Mouse (Mus musculus) midbrain, embryonic 13.5 days (tissue): ENCODE measurements around the gene Rhbdd3. TPM values are rescaled to one million over a fixed set of nuclear protein-coding genes. Genes with fewer than 3 reads are reported as not detected.

Source experiments
- ATAC-seq: fragments of 200-750 bp; cut with Nextera tagmentation; 2 replicates; pipeline ENCODE4 v1.8.0; 2017; ENCODE audit warnings: mild to moderate bottlenecking, moderate TSS enrichment, moderate library complexity
- H3K27ac ChIP-seq: fragments of 300-500 bp; sonication (generic); 2 replicates; pipeline ENCODE4 v1.5.1; 2015; ENCODE audit warnings: inconsistent platforms, mild to moderate bottlenecking, moderate library complexity
- H3K27me3 ChIP-seq: fragments of 300-500 bp; sonication (generic); 2 replicates; pipeline ENCODE4 v1.6.1; 2015; ENCODE audit warnings: mild to moderate bottlenecking, inconsistent platforms
- H3K36me3 ChIP-seq: fragments of 300-500 bp; sonication (generic); 2 replicates; pipeline ENCODE4 v1.6.1; 2015; ENCODE audit warnings: mild to moderate bottlenecking, inconsistent platforms
- H3K4me1 ChIP-seq: fragments of 300-500 bp; sonication (generic); replicated peaks from 2 replicates; pipeline ENCODE4 v1.6.1; 2015; ENCODE audit warnings: inconsistent platforms
- H3K4me2 ChIP-seq: fragments of 300-500 bp; sonication (generic); replicated peaks from 2 replicates; pipeline ENCODE4 v1.6.1; 2015; ENCODE audit warnings: moderate library complexity, mild to moderate bottlenecking, inconsistent platforms
- H3K4me3 ChIP-seq: fragments of 300-500 bp; sonication (generic); replicated peaks from 2 replicates; pipeline ENCODE4 v1.5.1; 2015; ENCODE audit warnings: mild to moderate bottlenecking, inconsistent platforms
- H3K9ac ChIP-seq: fragments of 300-500 bp; sonication (generic); replicated peaks from 2 replicates; pipeline ENCODE4 v1.6.1; 2015; ENCODE audit warnings: mild to moderate bottlenecking, inconsistent platforms
- H3K9me3 ChIP-seq: fragments of 300-500 bp; sonication (generic); 2 replicates; pipeline ENCODE4 v1.6.1; 2016; ENCODE audit warnings: mild to moderate bottlenecking, inconsistent platforms
- WGBS: fragments of 180-500 bp; shearing (Covaris S2); methylation state at CpG from one replicate; pipeline ENCODE4 v1.1.7; 2015; 5-methylcytosine and 5-hydroxymethylcytosine counted together
- polyA plus RNA-seq: library from polyadenylated mRNA; unstranded; fragments of >200 nt; fragmentation: Nextera tagmentation; extraction: Ambion mirVana; gene quantifications from 2 replicates; pipeline ENCODE4 v1.2.1, GENCODE M21; 2015

Rhbdd3 gene
- polyA plus RNA-seq, 1 experiment from 2014 or later: 32.8 TPM

GRCm38 (mm10) chr11:5059704-5060156, 39.0 kb upstream of the Rhbdd3 start:
- Histone ChIP-seq H3K9ac (no peak overlapping the region), H3K4me3 (no peak overlapping the region), H3K36me3 (no peaks in the 10 kb centered on the region; the same call in 1 of the 2 replicates), H3K4me1 (peaks cover 84% of the 10 kb centered on the region), H3K9me3 (no peaks in the 10 kb centered on the region), H3K27me3 (peaks cover 98% of the 10 kb centered on the region), H3K27ac (no peak overlapping the region), H3K4me2 (no peak overlapping the region)
- 8% methylated on average over 27 of the region's 27 CpGs for WGBS
- ATAC-seq: no peak

- Histone ChIP-seq H3K27me3 (peaks cover 91% of the 10 kb centered on the region), H3K36me3 (no peaks in the 10 kb centered on the region; the same call in 1 of the 2 replicates), H3K27ac (no peak overlapping the region), H3K9ac (peak overlapping the region; percentile 59), H3K4me3 (peak overlapping the region; percentile 36), H3K9me3 (no peaks in the 10 kb centered on the region), H3K4me1 (peaks cover 83% of the 10 kb centered on the region), H3K4me2 (peak overlapping the region; percentile 67)
- ATAC-seq: no peak
- WGBS: 51% methylated on average over 28 of the region's 28 CpGs
These were observed 37.8 kb upstream of the Rhbdd3 start for GRCm38 (mm10) chr11:5060756-5061412.

- 1% methylated on average over 62 of the region's 62 CpGs for WGBS
- H3K4me2 ChIP-seq: peak overlapping the region; percentile 67
- peaks cover 76% of the 10 kb centered on the region for H3K4me1 ChIP-seq
- peak; percentile 9 for ATAC-seq
- H3K27me3 ChIP-seq: peaks cover 84% of the 10 kb centered on the region
- peak overlapping the region; percentile 59 for H3K9ac ChIP-seq
- H3K4me3 ChIP-seq: peak overlapping the region; percentile 36
- no peaks in the 10 kb centered on the region for H3K9me3 ChIP-seq
- no peaks in the 10 kb centered on the region; the same call in 1 of the 2 replicates for H3K36me3 ChIP-seq
- H3K27ac ChIP-seq: no peak overlapping the region
These were observed 37.1 kb upstream of the Rhbdd3 start for GRCm38 (mm10) chr11:5061413-5062139.

GRCm38 (mm10) chr11:5062326-5062725, 36.4 kb upstream of the Rhbdd3 start:
- no peaks in the 10 kb centered on the region for H3K9me3 ChIP-seq
- peak overlapping the region; percentile 67 for H3K4me2 ChIP-seq
- no peak overlapping the region for H3K27ac ChIP-seq
- H3K9ac ChIP-seq: peak overlapping the region; percentile 59
- H3K27me3 ChIP-seq: peaks cover 76% of the 10 kb centered on the region
- 10% methylated on average over 13 of the region's 13 CpGs for WGBS
- no peaks in the 10 kb centered on the region; the same call in 1 of the 2 replicates for H3K36me3 ChIP-seq
- ATAC-seq: no peak
- H3K4me3 ChIP-seq: peak overlapping the region; percentile 36
- H3K4me1 ChIP-seq: peaks cover 69% of the 10 kb centered on the region

- H3K4me2 ChIP-seq: peak overlapping the region; percentile 86
- H3K4me1 ChIP-seq: peaks cover 62% of the 10 kb centered on the region
These were observed 35.7 kb upstream of the Rhbdd3 start for GRCm38 (mm10) chr11:5062860-5063505.

GRCm38 (mm10) chr11:5063561-5064281, 35.0 kb upstream of the Rhbdd3 start:
- Histone ChIP-seq H3K36me3 (peaks cover 10% of the 10 kb centered on the region), H3K9me3 (no peaks in the 10 kb centered on the region), H3K4me1 (peaks cover 57% of the 10 kb centered on the region), H3K27ac (no peak overlapping the region), H3K27me3 (peaks cover 62% of the 10 kb centered on the region), H3K4me3 (peak overlapping the region; percentile 69), H3K9ac (peak overlapping the region; percentile 80), H3K4me2 (peak overlapping the region; percentile 86)
- ATAC-seq: no peak
- WGBS: 57% methylated on average over 29 of the region's 31 CpGs

More at GRCm38 (mm10) chr11:5062860-5063505, 35.7 kb upstream of the Rhbdd3 start:
- H3K9me3 ChIP-seq: no peaks in the 10 kb centered on the region
- WGBS: 62% methylated on average over 13 of the region's 13 CpGs
- peaks cover 70% of the 10 kb centered on the region for H3K27me3 ChIP-seq
- no peak overlapping the region for H3K9ac ChIP-seq
- H3K4me3 ChIP-seq: peak overlapping the region; percentile 69
- ATAC-seq: no peak
- H3K27ac ChIP-seq: no peak overlapping the region
- peaks cover 3% of the 10 kb centered on the region for H3K36me3 ChIP-seq

GRCm38 (mm10) chr11:5064282-5065055, 34.3 kb upstream of the Rhbdd3 start:
- H3K4me3 ChIP-seq: peak overlapping the region; percentile 69
- peaks cover 55% of the 10 kb centered on the region for H3K27me3 ChIP-seq
- ATAC-seq: peak; percentile 16; the same call in 1 of the 2 replicates
- no peaks in the 10 kb centered on the region for H3K9me3 ChIP-seq
- H3K27ac ChIP-seq: no peak overlapping the region
- peaks cover 53% of the 10 kb centered on the region for H3K4me1 ChIP-seq
- peak overlapping the region; percentile 86 for H3K4me2 ChIP-seq
- H3K9ac ChIP-seq: peak overlapping the region; percentile 80
- WGBS: 19% methylated on average over 38 of the region's 38 CpGs
- peaks cover 18% of the 10 kb centered on the region for H3K36me3 ChIP-seq

GRCm38 (mm10) chr11:5065056-5065821, 33.5 kb upstream of the Rhbdd3 start, which contains the start of gene Gas2l1:
Gene Gas2l1, minus strand, starts transcription at chr11:5065327.
- ATAC-seq: peak; percentile 84
- H3K4me1 ChIP-seq: peaks cover 48% of the 10 kb centered on the region
- H3K36me3 ChIP-seq: peaks cover 23% of the 10 kb centered on the region
- no peaks in the 10 kb centered on the region for H3K9me3 ChIP-seq
- no peak within 1 kb of the TSS; the same call in 1 of the 2 replicates for H3K27ac ChIP-seq
- H3K4me3 ChIP-seq: peak within 1 kb of the TSS; percentile 69
- WGBS: under 1% methylated on average over 46 of the region's 50 CpGs
- H3K27me3 ChIP-seq: peaks cover 47% of the 10 kb centered on the region
- H3K9ac ChIP-seq: peak within 1 kb of the TSS; percentile 80
- H3K4me2 ChIP-seq: peak within 1 kb of the TSS; percentile 86

GRCm38 (mm10) chr11:5067063-5067462, 31.7 kb upstream of the Rhbdd3 start:
- H3K36me3 ChIP-seq: peaks cover 41% of the 10 kb centered on the region
- no peak overlapping the region for H3K9ac ChIP-seq
- H3K9me3 ChIP-seq: no peaks in the 10 kb centered on the region
- no peak overlapping the region for H3K4me2 ChIP-seq
- no peak overlapping the region for H3K4me3 ChIP-seq
- no peak for ATAC-seq
- H3K27me3 ChIP-seq: peaks cover 29% of the 10 kb centered on the region
- H3K4me1 ChIP-seq: peaks cover 33% of the 10 kb centered on the region
- no peak overlapping the region for H3K27ac ChIP-seq

- no peak overlapping the region for H3K4me3 ChIP-seq
- no peak overlapping the region for H3K9ac ChIP-seq
- WGBS: 88% methylated on average over 9 of the region's 9 CpGs
- no peak for ATAC-seq
- peaks cover 54% of the 10 kb centered on the region for H3K36me3 ChIP-seq
- H3K4me2 ChIP-seq: no peak overlapping the region
- H3K27ac ChIP-seq: 0 out of 2 replicates have a peak overlapping the region, but pooled peaks have one; percentile 9
- peaks cover 20% of the 10 kb centered on the region for H3K4me1 ChIP-seq
- H3K9me3 ChIP-seq: no peaks in the 10 kb centered on the region
- H3K27me3 ChIP-seq: peaks cover 16% of the 10 kb centered on the region
These were observed 30.4 kb upstream of the Rhbdd3 start for GRCm38 (mm10) chr11:5068126-5068971.
